Mouse (Mus musculus): Measurements from ENCODE around the gene Smim13.

DNA sequence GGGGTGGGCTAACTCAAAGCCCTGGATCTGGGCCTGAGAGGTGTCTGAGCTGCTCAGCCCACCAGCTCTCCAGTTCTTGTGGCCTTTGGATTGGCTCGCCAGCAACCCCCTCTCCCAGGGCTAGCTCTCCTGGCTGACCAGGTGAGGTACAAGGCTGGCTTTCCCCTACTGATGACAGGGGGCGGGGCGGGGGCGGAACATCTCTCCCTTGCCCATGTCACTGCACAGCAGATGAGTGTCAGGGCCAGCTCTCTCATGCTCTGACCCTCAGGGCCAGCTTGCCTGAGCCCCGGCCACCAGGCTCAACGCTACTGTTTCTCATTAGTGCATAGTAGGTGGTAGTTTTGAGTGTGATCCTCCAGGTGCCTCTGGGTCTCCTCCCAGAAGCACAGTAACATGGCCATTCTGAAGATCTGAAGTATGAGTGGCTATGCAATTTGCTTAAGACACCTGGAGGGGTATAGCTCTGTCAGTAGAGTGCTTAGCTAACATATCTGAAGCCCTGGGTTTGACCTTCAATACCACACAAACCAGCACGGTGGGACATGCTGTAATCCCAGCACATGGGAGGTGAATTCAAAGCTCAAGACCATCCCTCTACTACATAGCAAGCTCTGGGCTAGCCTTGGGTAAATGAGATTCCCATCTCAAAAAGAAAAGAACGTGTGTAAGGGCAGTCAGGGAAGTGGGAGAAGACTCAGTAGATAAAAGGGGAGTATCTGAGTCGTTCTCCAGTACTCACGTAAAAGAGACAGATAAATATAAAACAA, 11.4 kb upstream of the Smim13 start:
- TF ChIP-seq CTCF (IDR thresholded peaks at IDR 0.05; ENCODE audit: control insufficient read depth, insufficient read depth, insufficient read length) = no peak
- no peak for TF ChIP-seq USF1 (IDR thresholded peaks at IDR 0.05; ENCODE audit: low read depth)
- TF ChIP-seq MAX (IDR thresholded peaks at IDR 0.05) = no peak
- no peak for TF ChIP-seq FOSL1 (IDR thresholded peaks at IDR 0.05; ENCODE audit: insufficient read depth, low read length, poor library complexity, severe bottlenecking)
- no peak for TF ChIP-seq MYOG (IDR thresholded peaks at IDR 0.05; ENCODE audit: control insufficient read depth, extremely low read depth, insufficient read length)
- no peak for TF ChIP-seq CEBPB (IDR thresholded peaks at IDR 0.05; ENCODE audit: low read depth)

Data from C2C12 (cell line).